Mouse (Mus musculus): Measurements from ENCODE around the gene Gm10401.

- TF ChIP-seq GATA1 (IDR thresholded peaks at IDR 0.05; ENCODE audit: low read length) = no peak
- no peak for TF ChIP-seq TAL1 (IDR thresholded peaks at IDR 0.05; ENCODE audit: low read length)
Measured at GRCm38 (mm10) chr5:115120978-115121377, 22.9 kb upstream of the Gm10401 start.
